Mouse (Mus musculus) hindbrain, embryonic 15.5 days (tissue): ENCODE measurements around the gene Nmb. TPM values are rescaled to one million over a fixed set of nuclear protein-coding genes. Genes with fewer than 3 reads are reported as not detected.

Source experiments
- polyA plus RNA-seq: library from polyadenylated mRNA; unstranded; fragments of >200 nt; fragmentation: Nextera tagmentation; extraction: Ambion mirVana; gene quantifications from 2 replicates; pipeline ENCODE4 v1.2.1, GENCODE M21; 2015

The Nmb gene
- polyA plus RNA-seq, 1 experiment from 2014 or later, result 10.2 TPM

Other genes with a start within 250 kb of the Nmb start
- 16.7 and 17.7 TPM in 2 replicates for gene Crtc3, start 216.2 kb downstream of the Nmb start, polyA plus RNA-seq
- gene Iqgap1, start 79.1 kb downstream of the Nmb start, polyA plus RNA-seq, result 20.2 and 22.7 TPM in 2 replicates
- gene Zscan2, start 44.2 kb downstream of the Nmb start, polyA plus RNA-seq, result 3.7 and 4.4 TPM in 2 replicates
- 36.2 and 39.8 TPM in 2 replicates for gene Wdr73, start 3.8 kb downstream of the Nmb start, polyA plus RNA-seq
- gene Sec11a, start 42.7 kb upstream of the Nmb start, polyA plus RNA-seq, result 138 and 163 TPM in 2 replicates
- gene Zfp592, start 88.6 kb upstream of the Nmb start, polyA plus RNA-seq, result 10.4 and 10.5 TPM in 2 replicates
- gene Alpk3, start 152.5 kb upstream of the Nmb start, polyA plus RNA-seq, result 0.17 and 0.18 TPM in 2 replicates
- gene Slc28a1, start 209.7 kb upstream of the Nmb start, polyA plus RNA-seq, result not detected in 2 replicates